Mouse (Mus musculus) testis, adult 2 months (tissue): Measurements from ENCODE around the gene Asxl1. TPM values are rescaled to one million over a fixed set of nuclear protein-coding genes. Genes with fewer than 3 reads are reported as not detected.

ENCODE experiments used
- H3K27ac ChIP-seq: fragments of 200-500 bp; 2 replicates; pipeline ENCODE4 v1.5.1; 2012; ENCODE audit warnings: low read depth, low read length; ENCODE audit not compliant: control insufficient read depth, insufficient read depth
- H3K27me3 ChIP-seq: fragments of 200-500 bp; 2 replicates; pipeline ENCODE4 v1.6.1; 2012; ENCODE audit warnings: mild to moderate bottlenecking, low read length, moderate library complexity; ENCODE audit not compliant: control insufficient read depth, insufficient read depth
- H3K36me3 ChIP-seq: fragments of 200-500 bp; 2 replicates; pipeline ENCODE4 v1.6.1; 2012; ENCODE audit warnings: mild to moderate bottlenecking, low read length; ENCODE audit not compliant: control insufficient read depth, insufficient read depth
- H3K4me1 ChIP-seq: fragments of 200-500 bp; 2 replicates; pipeline ENCODE4 v1.6.1; 2012; ENCODE audit warnings: low read length; ENCODE audit not compliant: control insufficient read depth, insufficient read depth
- H3K4me3 ChIP-seq: fragments of 200-500 bp; 2 replicates; pipeline ENCODE4 v1.5.1; 2012; ENCODE audit warnings: low read depth, mild to moderate bottlenecking, low read length, moderate library complexity, mixed read lengths; ENCODE audit not compliant: control insufficient read depth
- CTCF ChIP-seq: fragments of 200-500 bp; IDR thresholded peaks from 2 replicates; pipeline ENCODE4 v1.5.1; 2012; ENCODE audit warnings: low read depth, mild to moderate bottlenecking, inconsistent platforms, low read length, moderate library complexity; ENCODE audit not compliant: control insufficient read depth, insufficient read depth, insufficient replicate concordance
- POLR2A ChIP-seq: fragments of 200-500 bp; IDR thresholded peaks from 2 replicates; pipeline ENCODE4 v1.6.1; 2012; ENCODE audit warnings: low read depth, mild to moderate bottlenecking, inconsistent platforms, low read length, moderate library complexity; ENCODE audit not compliant: control insufficient read depth
- polyA plus RNA-seq: library from polyadenylated mRNA; depleted of rRNA; stranded (reverse); fragments of >200 nt; gene quantifications from 2 replicates; pipeline ENCODE4 v1.2.3, GENCODE M21; 2012; rRNA removed

Asxl1 gene
- polyA plus RNA-seq, 1 experiment = 28.7 TPM

DNA sequence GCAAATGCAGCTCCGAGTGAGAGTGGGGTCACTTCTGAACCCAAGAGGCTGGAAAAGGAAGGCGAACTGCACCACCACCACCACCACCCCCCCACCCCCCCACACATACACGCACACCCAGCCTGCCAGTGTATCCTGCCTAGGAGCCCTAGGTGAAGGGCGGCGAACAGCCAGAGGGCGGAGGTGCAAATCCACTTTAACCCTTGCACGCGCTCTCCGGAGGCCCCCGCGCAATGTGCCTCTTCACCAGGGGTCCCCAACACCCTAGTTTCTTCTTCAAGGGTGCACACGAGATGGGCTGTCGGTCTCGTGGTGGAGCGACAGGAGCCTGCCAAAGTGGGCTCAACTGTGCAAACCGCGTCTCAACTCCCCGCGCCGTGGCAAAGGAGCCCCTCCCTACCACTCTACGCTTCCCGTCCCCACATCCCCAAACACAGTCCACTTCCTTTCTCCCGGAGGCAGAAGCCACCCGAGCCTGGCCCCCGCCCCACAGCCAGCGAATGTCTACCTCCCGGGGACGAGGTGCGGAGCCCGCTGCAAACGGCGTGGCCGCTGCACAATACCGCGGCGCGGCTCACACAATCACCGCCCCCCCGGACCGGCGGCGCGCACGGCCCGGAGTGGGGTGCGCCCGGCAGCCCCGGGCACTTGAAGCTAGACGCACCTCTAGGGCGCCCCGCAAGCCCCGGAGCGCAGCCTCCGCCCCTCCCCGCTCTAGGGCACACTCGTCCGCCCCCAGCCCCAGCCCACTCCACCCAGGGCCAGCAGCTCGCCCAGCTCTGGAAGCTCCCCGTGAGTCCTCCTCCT is 98.0 kb downstream of the Asxl1 start:
- H3K4me1 ChIP-seq = peaks cover 31% of the 10 kb centered on the region
- H3K36me3 ChIP-seq = no peaks in the 10 kb centered on the region; the same call in 1 of the 2 replicates
- H3K27ac ChIP-seq = no peak overlapping the region

DNA sequence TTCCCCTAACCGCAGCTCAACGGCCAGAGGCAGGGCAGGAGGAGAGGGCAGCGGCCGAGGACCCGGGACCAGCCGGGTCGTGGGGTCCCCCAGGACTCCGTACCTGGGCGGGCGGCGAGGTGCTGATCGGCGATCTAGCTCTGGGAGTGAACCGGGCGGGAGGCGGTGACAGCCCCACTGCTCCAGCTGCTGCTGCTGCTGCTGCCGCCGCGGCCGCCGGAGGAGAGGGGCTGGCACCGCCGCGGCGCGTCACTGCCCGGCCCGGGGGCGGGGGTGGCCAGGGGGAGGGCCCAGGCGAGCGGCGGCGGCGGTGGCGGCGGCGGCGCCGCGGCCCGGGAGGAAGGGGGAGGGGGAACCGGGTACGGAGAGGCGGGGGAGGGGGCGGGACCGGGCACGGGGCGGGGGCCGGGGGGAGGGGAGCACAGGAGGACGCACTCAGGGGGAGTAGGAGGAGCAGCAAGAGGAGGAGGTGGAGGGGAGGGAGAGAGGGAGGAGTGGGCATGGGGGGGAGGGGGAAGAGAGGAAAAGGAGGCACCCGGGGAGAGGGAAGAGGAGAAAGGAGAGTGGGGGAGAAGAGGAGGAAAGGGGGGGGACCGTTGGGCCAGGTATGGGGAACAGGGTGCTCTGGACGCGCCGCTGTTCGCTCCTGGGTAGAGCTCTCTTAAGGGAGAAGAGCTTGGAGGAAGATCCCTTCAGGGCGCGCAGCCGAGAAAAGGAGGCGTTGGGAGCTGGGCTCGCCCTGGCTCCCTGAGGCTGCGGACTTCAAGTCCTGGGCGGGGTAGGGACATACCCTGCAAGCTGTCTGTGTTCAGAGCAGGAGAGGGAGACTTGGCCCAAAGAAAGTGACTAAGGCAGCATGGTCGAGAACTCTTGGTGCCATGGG is 98.9 kb downstream of the Asxl1 start:
- peak overlapping the region; percentile 86 for H3K4me3 ChIP-seq
- no peaks in the 10 kb centered on the region for H3K36me3 ChIP-seq
- H3K27me3 ChIP-seq = no peaks in the 10 kb centered on the region
- peaks cover 31% of the 10 kb centered on the region for H3K4me1 ChIP-seq
- peak overlapping the region; percentile 66 for H3K27ac ChIP-seq
- TF ChIP-seq CTCF (no peak), POLR2A (no peak)

More for the DNA sequence above, 98.0 kb downstream of the Asxl1 start:
- Histone ChIP-seq H3K4me3 (peak overlapping the region; percentile 84), H3K27me3 (no peaks in the 10 kb centered on the region)
- TF ChIP-seq CTCF = no peak

DNA sequence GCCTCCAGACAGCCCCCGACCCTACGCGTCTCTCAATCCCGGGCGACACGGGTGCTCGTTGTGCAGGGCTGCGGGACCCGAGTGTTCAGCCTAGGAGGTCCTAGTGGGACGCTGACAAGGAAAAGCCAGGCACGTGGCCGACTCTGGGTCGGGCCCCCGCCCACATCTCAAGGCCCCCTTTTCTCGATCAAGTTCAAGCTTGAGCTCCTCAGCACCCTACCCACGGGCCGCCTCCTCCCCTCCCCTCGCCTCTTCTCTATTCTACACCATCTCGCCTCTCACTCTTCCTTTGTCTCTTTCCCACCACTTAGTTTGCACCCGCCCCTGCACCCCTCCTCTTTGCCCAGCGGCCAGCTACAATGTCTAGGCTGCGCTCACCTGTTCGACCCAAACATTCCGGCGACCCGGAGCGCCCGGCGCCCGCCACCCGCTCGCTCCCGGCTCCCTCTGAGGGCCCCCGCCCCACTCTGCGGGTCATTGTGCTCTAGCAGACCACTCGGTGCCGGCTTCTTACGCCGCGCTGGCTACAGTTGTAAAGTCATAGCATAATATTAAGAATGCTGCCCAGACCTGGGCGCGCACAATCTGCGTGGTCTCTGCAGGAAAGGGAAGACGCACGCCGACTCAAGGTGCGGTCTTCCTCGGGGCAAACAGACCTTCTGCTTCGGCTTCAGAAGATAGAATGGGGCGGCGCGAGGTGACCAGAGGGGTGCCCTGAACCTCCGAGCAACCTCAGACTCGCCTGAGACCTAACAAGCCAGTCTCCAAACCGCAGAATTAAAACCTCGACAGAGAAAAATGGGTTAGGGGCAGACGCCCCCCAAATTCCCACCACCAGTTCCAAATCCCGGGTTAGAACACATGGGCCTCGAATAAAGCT is 99.7 kb downstream of the Asxl1 start:
- H3K27me3 ChIP-seq = no peaks in the 10 kb centered on the region
- no peaks in the 10 kb centered on the region for H3K36me3 ChIP-seq
- no peak; the same call in 1 of the 2 replicates for TF ChIP-seq POLR2A
- no peak for TF ChIP-seq CTCF
- H3K4me1 ChIP-seq = peaks cover 31% of the 10 kb centered on the region
- H3K4me3 ChIP-seq = peak overlapping the region; percentile 86
- H3K27ac ChIP-seq = peak overlapping the region; percentile 66

DNA sequence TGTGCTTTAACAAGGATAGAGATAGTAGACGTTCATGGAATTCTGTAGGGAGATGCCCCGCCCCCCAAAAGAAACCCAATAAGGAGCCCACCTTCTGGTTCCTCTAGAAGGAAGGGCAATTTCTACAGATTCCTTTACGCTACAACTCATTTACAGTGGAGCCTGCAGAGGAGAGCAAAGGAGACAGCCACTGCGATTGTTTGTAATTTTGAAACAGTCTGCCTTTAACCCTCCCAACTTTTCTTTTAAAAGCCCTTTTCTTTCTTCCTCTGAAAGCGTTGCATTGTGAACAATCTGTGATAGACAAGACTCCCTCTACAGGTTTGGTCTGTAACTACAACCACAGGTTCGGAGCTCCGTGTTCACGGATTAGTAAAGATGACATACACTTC is 100.4 kb downstream of the Asxl1 start:
- Histone ChIP-seq H3K36me3 (no peaks in the 10 kb centered on the region), H3K4me3 (peak overlapping the region; percentile 86), H3K27ac (no peak overlapping the region), H3K4me1 (peaks cover 29% of the 10 kb centered on the region), H3K27me3 (no peaks in the 10 kb centered on the region)
- TF ChIP-seq CTCF (no peak), POLR2A (no peak)

DNA sequence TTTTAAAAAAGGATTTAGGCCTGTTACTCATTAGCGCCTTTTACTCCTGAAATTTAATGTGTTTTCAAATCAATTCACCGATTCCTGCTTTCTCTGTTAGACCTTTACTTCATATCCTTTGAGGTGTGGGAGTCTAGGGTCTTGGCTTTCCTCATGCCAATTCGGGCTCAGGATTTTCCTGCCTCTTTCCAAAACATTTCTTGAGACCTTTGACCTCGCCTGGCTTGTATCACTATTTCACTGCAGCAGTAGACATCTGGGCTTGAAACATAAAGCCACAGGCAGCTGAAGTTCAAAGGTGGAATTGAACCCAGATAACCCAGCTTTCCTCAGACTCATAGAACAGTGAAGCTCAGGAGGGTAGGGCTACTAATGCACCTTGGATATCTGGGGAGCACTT is 100.8 kb downstream of the Asxl1 start:
- no peak overlapping the region for H3K4me3 ChIP-seq
- no peaks in the 10 kb centered on the region for H3K27me3 ChIP-seq
- H3K27ac ChIP-seq = no peak overlapping the region
- H3K36me3 ChIP-seq = no peaks in the 10 kb centered on the region
- no peak for TF ChIP-seq POLR2A
- TF ChIP-seq CTCF = no peak
- H3K4me1 ChIP-seq = peaks cover 29% of the 10 kb centered on the region

DNA sequence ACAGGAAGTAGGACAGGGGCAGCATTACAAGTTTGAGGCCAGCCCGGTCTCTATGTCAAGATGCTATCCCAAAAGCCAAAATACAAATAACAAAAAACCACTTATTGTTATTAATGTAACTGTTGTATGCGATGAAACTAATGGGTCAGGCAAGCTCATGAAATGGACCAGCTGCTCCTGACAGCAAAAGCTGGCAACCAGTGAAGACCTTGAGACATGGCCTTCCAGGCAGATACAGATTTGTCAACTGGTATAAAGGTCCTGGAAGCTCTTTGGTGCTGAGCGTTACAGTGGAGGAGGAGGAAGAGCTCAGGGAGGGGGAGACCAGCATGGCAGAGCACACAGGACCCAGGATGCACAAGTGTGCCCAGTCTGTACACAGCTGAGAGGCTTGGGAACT is 102.1 kb downstream of the Asxl1 start:
- Histone ChIP-seq H3K27ac (no peak overlapping the region), H3K4me3 (no peak overlapping the region), H3K4me1 (peaks cover 24% of the 10 kb centered on the region), H3K36me3 (no peaks in the 10 kb centered on the region), H3K27me3 (no peaks in the 10 kb centered on the region)
- no peak for TF ChIP-seq POLR2A
- no peak for TF ChIP-seq CTCF

DNA sequence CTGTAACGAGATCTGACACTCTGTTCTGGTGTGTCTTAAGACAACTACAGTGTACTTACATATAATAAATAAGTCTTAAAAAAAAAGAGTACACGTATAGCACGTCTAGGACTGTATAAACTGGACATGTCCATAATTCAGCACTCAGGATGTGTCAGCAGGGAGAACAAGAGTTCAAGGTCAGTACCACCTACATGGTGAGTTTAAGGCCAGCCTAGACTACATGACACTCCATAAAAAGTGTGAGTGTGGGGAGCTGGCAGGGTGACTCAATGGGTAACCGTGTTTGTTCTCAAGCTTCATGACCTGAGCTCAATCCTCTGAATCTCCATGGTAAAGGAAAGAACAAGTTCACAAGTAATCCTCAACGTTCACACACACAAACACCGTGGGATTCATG is 102.9 kb downstream of the Asxl1 start:
- Histone ChIP-seq H3K4me3 (no peak overlapping the region), H3K27me3 (no peaks in the 10 kb centered on the region), H3K4me1 (peaks cover 22% of the 10 kb centered on the region), H3K27ac (no peak overlapping the region), H3K36me3 (no peaks in the 10 kb centered on the region)
- TF ChIP-seq CTCF (no peak), POLR2A (no peak)

Other genes with a start within 250 kb of the Asxl1 start
- gene Hck, start 237.4 kb upstream of the Asxl1 start, polyA plus RNA-seq = 0.17 and 0.37 TPM in 2 replicates
- 52.5 and 52.7 TPM in 2 replicates for gene Tm9sf4, start 184.5 kb upstream of the Asxl1 start, polyA plus RNA-seq
- gene Tspyl3, start 120.4 kb upstream of the Asxl1 start, polyA plus RNA-seq = 0.83 and 1.0 TPM in 2 replicates
- gene Plagl2, start 104.4 kb upstream of the Asxl1 start, polyA plus RNA-seq = 16.1 and 17.3 TPM in 2 replicates
- 10.8 and 12.8 TPM in 2 replicates for gene Pofut1, start 104.3 kb upstream of the Asxl1 start, polyA plus RNA-seq
- 54.0 and 54.7 TPM in 2 replicates for gene Kif3b, start 54.4 kb upstream of the Asxl1 start, polyA plus RNA-seq
- 1.9 and 4.2 TPM in 2 replicates for gene 4930404H24Rik, start 147.0 kb downstream of the Asxl1 start, polyA plus RNA-seq
- gene Nol4l, start 184.1 kb downstream of the Asxl1 start, polyA plus RNA-seq = 241 and 252 TPM in 2 replicates